Mouse (Mus musculus) spleen, embryonic (tissue): ENCODE data around the gene Rapgef3.

Experiments used
- CTCF ChIA-PET: fragments of 350-600 bp; sonication (Branson Sonifier 250); formaldehyde crosslinking; loops from one replicate; lab custom pipeline; 2022; lab: Charles Lee

Gene Rapgef3

DNA sequence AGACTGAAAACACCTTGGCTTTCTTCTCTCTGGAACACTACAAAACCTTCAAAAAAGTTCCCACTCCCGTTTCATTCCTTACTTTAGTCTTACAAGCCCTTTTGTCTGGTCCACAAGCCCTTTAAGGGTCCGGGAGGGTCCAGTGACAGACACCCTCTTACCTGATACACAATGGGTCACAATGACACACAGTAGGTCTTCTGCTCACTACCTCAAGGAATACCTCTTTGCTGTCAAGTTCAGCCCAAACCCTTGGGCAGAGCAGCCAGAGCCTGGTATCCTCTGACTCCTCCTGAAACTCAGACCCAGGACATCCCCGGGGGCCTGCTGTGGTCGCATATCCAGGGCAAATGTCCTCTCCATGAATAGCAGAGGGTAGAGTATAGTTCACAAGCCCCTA lies 18.8 kb downstream of the Rapgef3 start:
- CTCF ChIA-PET = no interaction called here

DNA sequence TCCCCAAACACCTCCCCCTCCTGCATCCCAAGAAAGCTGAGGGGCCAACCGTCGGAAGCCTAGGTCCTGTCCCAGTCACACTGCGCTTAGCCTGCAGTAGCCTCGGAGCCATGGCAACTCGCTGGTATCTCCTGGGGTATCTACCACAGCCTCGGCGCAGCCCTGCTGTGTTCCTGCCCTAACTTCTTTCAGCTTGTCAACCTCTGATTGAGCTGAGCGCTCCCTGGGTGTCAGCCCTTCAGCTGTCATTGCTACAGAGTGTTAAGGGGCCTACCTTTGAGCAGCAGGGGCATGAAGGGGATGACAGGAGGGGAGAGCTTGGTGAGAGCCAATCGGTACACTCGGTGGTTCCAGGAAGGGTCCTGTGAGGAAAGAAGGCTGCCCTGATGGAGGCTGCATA lies 19.5 kb downstream of the Rapgef3 start:
- CTCF ChIA-PET = interaction anchor here (0.7 kb wide), 1 partner anchor 1248 kb away, joined by 3 read pairs; no protein-coding TSS in a partner anchor

DNA sequence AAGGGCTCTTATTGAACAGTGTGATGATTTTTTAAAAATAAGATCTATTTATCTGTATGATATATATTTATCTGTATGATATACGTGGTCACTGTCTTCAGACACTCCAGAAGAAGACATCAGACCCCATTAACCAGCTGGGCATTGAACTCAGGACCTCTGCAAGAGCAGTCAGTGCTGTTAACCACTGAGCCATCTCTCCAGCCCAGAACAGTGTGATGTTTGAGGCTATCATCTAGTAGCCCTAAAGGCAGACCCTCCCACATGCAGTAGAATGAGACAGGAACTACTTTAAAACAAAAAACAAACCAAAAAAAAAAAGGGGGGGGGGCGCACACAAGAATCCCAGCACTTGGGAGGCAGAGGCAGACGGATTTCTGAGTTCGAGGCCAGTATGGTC lies 20.3 kb downstream of the Rapgef3 start:
- CTCF ChIA-PET = interaction anchor here (0.7 kb wide), 1 partner anchor 1249 kb away, joined by 3 read pairs; no protein-coding TSS in a partner anchor

DNA sequence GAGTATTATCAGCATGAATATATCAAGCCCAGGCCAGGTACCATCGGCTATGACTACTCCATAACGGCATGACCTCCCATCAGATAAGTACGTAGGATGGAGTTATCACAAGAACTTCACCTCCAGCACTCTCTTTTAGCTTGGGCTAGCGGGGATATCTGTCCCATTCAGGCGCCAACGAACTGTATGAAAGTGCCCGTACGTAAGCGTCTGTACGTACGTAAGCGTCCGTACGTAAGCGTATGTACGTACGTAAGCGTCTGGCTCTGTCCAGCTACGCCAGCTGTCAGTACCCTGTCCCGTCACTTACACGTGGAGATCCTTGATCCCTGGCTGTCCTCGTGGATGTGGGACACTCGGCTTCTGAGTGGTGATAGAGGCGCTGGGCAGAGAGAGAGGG lies 21.0 kb downstream of the Rapgef3 start:
- CTCF ChIA-PET = interaction anchor here (0.6 kb wide), 1 partner anchor 941 kb away, joined by 3 read pairs; no protein-coding TSS in a partner anchor

DNA sequence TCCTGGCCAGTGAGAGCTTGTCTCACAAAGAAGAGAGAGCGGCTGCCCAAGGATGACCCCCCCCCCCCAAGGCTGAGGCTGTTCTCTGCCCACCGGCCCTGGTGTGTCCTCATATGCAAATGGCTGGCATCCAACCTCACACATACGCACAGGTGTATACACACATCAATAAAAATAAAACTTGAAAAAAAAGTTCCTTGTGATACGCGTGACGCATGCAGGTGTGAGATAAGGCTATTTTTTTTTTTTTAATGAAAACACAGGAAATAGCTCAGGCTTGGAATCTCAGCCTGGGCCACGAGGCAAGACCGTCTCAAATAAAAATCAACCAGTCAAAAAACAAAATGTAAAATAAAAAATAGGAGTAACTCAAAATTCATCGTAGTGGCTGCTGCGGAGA lies 21.5 kb downstream of the Rapgef3 start:
- CTCF ChIA-PET = interaction anchor here (0.6 kb wide), 1 partner anchor 941 kb away, joined by 3 read pairs; no protein-coding TSS in a partner anchor

DNA sequence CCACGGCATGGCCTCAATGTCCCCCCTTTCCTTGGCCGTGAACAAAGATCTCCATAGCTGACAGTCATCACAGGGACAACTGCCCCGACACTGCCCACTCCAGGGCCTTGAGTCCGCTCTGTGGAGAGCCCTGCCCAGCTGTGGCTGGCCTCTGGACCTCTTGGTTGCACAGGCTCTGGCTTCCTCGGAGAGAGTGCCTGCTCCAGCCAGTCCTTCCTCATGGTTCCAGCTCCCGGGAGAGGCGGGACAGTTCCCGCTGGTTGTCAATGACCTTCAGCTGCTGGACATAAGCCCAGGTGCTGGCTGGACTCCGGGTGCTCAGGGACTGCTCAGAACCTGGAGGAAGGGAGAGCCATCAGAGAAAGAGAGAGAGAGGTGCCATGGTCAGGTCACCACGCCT lies 22.4 kb downstream of the Rapgef3 start:
- CTCF ChIA-PET = interaction anchor here (0.6 kb wide), 1 partner anchor 1671 kb away, joined by 4 read pairs; no protein-coding TSS in a partner anchor

DNA sequence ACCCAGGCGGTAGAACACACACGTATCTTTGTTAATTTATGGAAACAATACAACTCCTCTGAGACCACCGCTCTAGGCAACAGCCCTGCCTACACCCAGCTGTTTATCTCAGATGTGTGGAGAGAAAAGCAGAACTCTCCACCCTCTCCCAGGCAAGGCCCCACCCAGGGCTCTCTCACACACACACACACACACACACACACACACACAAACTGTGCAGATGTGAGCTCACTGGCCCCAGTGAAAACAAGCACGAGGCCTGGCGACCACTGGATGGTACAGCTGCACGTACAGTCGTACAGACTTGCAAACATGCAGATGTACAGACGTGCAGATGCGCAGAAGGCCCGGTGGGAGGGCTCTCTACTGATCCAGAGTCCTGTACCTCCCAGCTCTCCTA lies 22.8 kb downstream of the Rapgef3 start:
- CTCF ChIA-PET = interaction anchor here (0.6 to 1.1 kb wide), 3 partner anchors 17 to 1671 kb away, joined by 3 to 4 read pairs (median 4); no protein-coding TSS in a partner anchor

DNA sequence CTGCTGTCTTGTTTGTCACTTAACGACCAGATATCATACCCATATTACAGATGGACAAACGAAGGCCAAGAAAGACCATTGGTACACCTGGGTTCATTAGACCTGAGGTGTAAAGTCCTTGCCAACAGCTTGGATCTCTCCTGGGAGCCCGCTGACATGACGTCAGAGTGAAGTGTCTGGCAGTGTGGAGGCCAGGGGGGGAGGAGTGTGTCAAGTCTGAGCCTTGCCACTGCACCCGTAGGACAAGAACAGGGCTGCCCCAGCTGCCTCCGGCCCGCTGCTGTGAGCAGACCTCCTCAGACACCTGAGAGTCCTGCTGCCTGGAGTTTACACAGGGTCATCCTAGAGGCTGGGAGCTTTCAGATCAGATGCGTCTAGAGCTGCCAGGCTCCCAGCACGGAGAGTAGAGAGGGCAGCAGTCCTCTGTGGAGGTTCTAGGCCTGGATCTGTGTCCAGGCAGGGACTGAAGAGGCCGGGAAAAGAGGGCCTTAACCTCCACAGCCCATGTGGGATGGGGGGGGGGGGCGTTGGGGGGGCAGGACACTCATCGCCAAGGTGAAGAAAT lies 23.7 kb downstream of the Rapgef3 start:
- CTCF ChIA-PET = interaction anchor here (1.1 kb wide), 2 partner anchors 16 to 23 kb away, joined by 3 read pairs; partner anchors contain the start of gene Rapgef3

DNA sequence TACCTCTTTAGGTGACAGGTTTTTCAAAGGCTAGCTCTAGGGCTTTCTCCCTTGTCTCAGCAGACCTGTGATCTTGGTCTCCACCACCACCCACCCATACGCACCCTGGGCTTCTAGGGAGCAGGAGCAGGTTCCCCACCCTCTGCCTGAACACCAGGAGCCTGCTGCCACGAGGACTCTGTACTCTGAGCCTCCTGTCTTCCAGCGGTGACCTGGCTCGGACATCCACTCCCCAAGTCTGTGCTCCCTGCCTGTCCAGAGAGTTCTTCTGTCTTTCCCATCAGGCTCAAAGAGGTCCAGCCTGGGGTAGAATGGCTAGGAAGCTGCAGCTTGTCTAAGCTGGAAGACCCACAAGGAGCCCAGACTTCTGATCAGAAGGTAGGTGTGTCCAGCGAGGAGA lies 24.6 kb downstream of the Rapgef3 start:
- CTCF ChIA-PET = interaction anchor here (1.1 kb wide), 1 partner anchor 24 kb away, joined by 3 read pairs; the partner anchor contains the start of gene Rapgef3

DNA sequence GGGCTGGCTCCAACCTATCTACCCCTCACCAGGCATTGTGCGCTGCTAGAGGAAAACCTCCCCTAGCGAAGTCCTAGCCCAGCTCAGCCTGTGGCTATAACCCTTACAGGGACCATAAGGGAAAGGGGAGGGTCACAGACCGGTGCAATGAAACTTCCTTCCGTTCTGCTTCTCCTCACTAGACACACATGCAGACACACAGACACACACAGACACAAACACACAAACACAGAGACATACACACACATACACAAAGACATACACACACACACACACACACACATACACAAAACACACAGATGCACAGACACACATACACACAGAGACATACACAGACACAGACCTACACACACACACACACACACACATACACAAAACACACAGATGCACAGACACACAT lies 25.2 kb downstream of the Rapgef3 start:
- CTCF ChIA-PET = no interaction called here

DNA sequence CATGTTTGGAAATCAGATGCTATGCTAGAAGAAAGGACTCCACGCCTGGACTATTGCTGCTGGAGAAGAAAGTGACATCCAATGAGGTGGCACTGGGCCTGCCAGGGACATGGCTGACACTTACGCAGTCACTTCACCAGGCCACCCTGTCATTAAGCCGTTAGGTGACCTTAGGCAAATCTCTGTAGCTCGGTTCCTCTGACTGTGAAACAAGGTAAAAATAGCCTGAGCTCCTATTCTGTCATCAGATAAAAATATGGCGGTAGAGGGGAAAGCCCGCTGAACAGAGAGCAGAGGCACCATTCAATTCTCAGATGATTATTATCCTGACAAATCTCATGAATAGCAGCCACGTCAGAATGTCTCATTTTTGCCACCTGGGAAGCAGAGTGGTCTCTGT lies 25.7 kb downstream of the Rapgef3 start:
- CTCF ChIA-PET = no interaction called here

DNA sequence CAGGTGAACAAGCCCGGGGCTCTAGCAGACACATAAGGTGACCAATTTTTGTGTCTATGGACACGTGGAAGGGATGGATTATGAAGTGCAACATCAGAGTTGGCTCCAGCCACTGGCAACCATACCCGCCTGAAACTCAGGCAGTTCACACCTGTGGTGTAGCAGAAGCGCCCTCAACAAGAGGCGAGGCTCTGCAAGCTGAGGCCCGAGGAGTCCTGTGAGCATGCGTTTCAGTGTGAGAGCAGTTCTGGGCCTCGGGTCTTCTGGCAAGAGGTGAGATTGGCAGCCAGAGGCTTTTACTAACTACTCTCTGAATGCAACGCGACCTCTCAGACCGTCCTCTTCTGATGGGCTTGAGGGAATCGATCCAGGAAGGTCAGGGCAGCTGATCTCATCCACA lies 26.1 kb downstream of the Rapgef3 start:
- CTCF ChIA-PET = interaction anchor here (0.6 kb wide), 1 partner anchor 108 kb away, joined by 3 read pairs; no protein-coding TSS in a partner anchor

DNA sequence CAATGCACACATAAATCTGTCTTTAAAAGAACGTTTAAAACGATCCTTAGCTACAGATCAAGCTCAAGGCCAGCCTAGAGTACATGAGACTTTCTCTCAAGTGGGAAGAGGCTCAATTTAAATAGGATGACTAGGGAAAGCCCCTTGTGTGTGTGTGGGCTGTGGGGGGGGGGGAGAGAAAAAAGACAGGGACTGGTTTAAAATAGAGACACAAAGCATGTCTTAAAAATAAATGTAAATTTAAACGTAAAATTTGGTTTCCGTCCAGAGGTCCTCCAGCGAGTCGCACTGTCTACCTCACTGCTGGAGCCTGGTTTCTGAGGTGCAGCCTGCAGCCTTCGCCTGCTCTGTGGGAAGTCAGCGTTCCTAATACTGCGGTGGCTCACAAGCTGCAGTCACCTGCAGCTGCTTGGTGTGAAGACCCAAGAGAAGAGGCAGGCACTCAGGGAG lies 27.5 kb downstream of the Rapgef3 start:
- CTCF ChIA-PET = no interaction called here

DNA sequence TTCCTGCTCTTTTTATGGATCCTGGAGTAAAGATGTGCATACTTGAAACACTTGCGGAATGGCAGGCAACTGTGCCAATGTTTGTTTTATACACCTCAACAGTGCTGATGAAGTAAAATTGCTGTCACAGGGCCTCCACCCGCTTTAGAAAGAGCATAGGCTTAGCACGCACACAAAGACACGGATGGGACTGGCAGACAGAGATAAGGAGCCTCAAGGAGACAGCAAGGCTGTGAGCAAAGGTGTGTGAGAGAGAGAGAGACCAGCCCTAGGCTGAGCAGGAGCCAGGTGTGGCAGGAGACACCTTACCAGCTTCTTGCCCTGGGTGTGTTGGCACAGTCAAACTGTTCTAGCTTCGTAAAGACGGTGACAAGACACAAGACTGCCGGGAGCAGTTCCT lies 28.8 kb downstream of the Rapgef3 start:
- CTCF ChIA-PET = no interaction called here

DNA sequence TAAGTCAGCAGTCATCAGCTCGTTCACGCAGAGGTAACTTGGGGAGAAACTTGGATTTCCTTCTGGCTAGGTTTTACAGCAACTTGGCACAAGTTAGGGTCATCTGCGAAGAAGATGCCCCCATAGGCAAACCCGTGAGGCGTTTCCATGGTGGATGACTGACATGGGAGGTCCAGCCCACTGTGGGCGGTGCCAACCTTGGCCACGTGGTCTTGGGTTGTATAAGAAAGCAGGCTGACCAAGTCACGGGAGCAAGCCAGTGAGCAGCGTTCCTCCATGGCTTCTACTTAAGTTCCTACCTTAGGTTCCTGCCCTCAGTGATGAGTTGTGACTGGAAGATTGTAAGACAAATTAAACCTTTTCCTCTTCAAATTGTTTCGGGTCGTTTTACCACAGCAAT lies 35.8 kb downstream of the Rapgef3 start:
- CTCF ChIA-PET = interaction anchor here (0.6 kb wide), 1 partner anchor 58 kb away, joined by 3 read pairs; no protein-coding TSS in a partner anchor

DNA sequence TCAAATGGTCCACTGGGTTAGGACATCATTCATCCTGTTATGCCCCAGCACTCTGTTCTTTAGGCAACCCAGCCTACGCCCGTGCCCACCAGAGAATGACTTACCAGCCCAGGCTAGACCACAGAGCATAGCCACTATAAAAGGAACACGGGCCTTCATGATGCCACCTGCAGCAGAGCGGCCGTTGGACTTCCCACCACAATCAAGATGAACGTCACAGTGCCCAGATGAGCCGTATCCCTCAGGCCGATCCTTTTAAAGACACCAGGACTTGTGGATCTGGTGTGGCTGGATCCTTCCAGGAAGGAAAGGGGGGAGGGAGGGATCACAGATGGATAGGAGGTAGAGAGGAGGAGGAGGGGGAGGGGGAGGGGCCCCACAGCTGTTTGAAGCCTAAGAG lies 36.7 kb downstream of the Rapgef3 start, which contains the start of gene Endou:
Gene Endou (minus strand): TSS at position 229 of the 400 bp plus-strand sequence.
- CTCF ChIA-PET = no interaction called here

DNA sequence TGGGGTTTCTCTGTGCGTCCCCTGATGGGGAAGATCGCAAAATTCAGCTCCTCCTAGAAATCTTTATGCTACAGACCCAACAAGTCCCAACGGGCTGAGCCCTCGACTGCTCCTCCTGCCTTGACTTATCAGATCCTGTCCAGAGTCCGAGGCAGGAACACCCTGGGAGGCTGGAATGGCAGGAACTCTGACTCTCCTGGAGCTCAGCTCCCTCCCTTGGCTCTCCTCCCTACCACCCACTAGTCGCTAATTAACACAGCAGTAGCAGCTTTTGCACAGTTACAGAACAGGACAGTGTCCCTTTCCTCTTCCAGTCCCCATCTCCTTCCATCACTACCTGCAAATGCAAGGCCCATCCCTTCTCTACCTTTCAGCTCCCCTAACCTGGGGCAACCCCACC lies 37.4 kb downstream of the Rapgef3 start:
- CTCF ChIA-PET = no interaction called here

DNA sequence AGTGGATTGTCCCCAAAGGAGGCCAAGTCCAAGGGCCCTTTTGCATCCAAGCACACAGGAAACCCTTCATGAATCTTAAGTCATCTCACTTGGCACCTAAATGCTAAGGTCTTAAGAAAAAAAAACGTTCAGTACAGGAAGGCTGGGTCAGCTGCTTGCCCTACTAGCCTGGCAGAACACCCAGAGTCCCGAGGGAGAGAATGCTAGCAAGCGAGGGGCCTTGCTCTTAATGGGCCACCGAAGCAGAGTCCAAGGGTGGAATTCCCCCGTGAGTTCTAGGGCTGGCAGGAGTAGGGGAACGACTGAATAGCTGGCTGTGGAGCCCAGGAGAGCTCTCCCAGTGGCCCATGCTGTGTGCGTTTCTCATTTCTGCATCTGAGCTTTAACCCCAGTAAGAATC lies 39.0 kb downstream of the Rapgef3 start:
- CTCF ChIA-PET = no interaction called here

DNA sequence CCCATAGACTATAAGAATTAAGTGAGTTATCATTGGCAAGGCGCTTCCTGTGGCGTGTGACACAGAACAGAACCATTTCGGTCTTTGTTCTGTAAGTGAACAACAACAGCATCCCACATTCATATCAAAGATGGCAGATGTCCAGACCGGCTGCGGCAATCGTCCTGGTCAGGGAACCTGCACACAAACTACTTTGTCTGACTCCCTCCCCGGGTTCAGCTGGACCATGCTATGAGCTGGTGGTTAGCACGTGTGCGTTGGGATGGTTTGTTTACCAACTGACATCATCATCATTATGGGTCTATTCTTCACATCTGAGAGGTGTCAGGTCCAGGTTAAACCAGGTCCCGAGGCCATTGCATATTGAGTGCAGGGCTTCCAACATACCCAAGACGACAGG lies 39.4 kb downstream of the Rapgef3 start:
- CTCF ChIA-PET = no interaction called here

DNA sequence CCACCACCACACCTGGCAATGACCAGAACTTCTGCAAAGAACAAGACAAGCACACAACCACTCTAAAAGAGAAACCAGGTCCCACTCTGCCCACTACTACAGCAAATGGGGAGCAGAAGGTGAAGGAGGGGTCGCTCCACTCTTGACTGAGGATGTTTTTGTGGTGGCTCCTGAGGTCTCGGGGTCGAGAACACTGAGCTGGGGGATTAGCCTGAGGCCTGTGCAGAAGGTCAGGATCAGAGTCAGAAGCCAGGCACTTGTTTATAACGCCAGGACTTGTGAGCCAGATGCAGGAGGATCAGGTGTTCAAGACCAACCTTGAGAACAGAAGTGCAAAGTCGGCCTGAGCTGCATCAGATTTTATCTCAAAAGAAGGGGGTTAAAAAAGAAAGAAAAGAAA lies 40.3 kb downstream of the Rapgef3 start:
- CTCF ChIA-PET = interaction anchor here (0.9 kb wide), 1 partner anchor 17 kb away, joined by 3 read pairs; no protein-coding TSS in a partner anchor

DNA sequence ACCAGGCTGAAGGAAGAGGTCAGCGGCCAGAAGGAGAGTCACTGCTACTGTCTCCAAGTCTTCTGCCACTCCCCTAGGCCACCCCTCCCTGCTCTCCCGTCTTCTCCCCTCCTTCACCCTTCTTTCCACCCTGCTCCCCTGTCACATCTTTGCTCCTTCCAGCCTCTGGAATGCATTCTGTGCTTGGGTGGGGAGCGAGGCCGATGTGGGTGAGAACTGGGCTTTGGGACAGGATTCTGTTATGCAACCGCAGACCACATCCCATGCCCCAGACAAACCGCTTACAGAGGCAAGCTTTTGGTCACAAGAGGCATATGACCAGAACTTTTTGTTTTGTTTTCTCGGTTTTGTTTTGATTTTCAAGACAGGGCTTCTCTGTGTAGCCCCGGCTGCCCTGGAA lies 40.7 kb downstream of the Rapgef3 start:
- CTCF ChIA-PET = interaction anchor here (0.9 kb wide), 1 partner anchor 17 kb away, joined by 3 read pairs; no protein-coding TSS in a partner anchor

DNA sequence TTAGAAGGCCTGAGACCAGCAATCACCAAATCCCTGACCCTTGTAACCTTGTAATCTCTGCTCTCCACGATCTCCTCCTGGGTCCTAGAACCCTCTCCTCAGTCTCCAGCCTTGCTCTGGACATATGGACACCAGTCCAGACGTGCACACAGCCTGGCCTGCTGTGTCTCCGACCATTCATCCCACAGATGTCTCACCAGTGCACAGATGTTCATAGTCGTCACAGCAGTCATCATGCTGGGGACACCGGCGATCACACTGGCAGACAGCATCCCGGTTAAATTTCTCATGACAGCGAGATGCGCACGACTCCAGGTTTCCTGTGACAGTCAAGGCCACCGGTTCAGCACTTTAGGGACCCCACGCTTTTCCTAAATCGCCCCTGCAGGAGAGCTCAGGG lies 41.5 kb downstream of the Rapgef3 start:
- CTCF ChIA-PET = no interaction called here

DNA sequence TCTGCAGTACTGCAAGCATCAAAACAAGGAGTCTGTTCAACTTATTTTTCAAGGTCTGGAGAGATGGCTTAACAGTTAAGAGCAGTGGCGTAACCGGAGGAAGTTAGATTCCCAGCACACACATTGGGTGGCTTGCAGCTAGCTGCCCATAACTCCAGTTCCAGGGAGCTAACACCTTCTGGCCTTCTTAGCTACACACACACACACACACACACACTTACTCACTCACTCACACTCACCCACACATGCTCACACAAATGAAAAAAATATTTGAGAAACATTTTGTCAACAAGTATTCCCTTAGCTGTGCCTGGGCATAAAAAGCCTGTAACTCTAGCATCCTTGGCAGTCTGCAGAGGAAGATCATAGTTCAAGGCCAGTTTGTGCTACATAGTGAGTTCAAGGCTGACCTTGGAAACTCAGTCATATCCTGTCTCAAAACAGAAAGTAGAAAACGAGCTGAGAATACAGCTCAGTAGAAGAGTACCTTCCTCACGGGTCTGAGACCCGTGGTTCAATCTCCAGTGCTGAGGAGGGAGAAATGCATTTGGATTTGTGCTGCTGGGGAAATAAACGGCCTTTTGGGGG lies 42.5 kb downstream of the Rapgef3 start:
- CTCF ChIA-PET = no interaction called here
